Mouse (Mus musculus) gonadal fat pad, adult 2 months (tissue): ENCODE results near the gene Gm10644. TPM values are rescaled to one million over a fixed set of nuclear protein-coding genes. Genes with fewer than 3 reads are reported as not detected.

Experiments
- DNase-seq: peaks from one replicate; pipeline ENCODE4 v3.0.0-alpha.2; 2012; ENCODE audit warnings: low read depth
- polyA plus RNA-seq: library from polyadenylated mRNA; depleted of rRNA; stranded (reverse); fragments of >200 nt; gene quantifications from 2 replicates; pipeline ENCODE4 v1.2.3, GENCODE M21; 2012

The Gm10644 gene
- polyA plus RNA-seq, 1 experiment = 3.2 TPM

- no peak for DNase-seq
Measured at GRCm38 (mm10) chr8:83980845-83981244, 25.8 kb upstream of the Gm10644 start.

GRCm38 (mm10) chr8:83980250-83980649 lies 25.2 kb upstream of the Gm10644 start:
- no peak for DNase-seq

- DNase-seq = no peak
Measured at GRCm38 (mm10) chr8:83978200-83978599, 23.2 kb upstream of the Gm10644 start.

- DNase-seq = no peak
Measured at GRCm38 (mm10) chr8:83977646-83978045, 22.6 kb upstream of the Gm10644 start.

GRCm38 (mm10) chr8:83976779-83977350 lies 21.9 kb upstream of the Gm10644 start:
- no peak for DNase-seq

- no peak for DNase-seq
Measured at GRCm38 (mm10) chr8:83976101-83976630, 21.2 kb upstream of the Gm10644 start.

GRCm38 (mm10) chr8:83974521-83974920 lies 19.5 kb upstream of the Gm10644 start:
- DNase-seq = no peak

GRCm38 (mm10) chr8:83973161-83974031 lies 18.4 kb upstream of the Gm10644 start:
- no peak for DNase-seq

DNA sequence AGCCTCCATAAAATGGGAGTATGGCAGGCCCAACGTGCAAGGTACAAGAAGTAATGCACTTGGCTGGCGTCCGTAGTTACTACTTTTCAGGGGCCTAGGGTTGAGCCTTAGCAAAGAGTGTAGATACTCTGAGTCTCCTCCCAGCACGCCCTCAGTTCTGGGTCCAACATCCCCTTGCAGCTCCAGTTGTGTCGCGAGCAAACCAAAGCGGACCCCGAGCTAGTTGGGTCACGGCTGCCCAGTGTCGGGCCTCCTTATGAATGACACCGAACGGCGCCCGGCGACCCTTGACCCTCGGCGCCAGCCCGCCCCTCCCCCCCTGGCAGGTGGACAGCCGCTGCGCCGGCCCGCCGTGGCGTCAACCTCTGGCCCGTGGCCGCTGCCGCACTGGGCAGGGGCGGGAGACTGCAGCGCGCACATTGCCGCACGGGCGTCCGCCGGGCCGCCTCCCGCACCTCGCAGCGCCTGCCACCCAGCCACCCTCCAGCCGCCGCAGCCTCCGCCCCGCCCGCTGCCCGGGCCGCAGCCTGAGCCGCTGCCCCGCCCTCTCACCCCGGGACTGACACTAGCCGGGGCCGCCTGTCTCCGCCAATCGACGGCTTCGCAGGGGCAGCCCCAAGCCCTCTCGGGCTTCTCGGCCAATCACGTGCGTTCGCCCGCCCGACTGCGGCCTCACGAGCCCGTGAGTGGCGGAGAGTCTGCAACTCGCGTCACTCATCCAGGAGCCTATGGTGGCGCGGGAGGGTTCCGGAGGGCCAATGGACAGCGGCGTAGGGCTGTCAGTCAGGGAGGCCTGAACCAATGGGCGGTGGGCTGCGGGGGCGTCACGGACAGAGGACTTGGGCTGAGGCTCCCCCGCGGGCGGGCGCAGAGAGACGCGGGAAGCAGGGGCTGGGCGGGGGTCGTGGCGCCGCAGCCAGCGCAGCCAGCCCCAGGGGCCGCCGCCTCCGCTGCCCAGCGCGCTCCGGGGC lies 17.4 kb upstream of the Gm10644 start, which contains the start of gene Prkaca:
Gene Prkaca, plus strand, starts transcription at position 844 of the 971 bp plus-strand sequence.
- peak; percentile 91 for DNase-seq

GRCm38 (mm10) chr8:83971661-83972060 lies 16.7 kb upstream of the Gm10644 start:
- DNase-seq = no peak

GRCm38 (mm10) chr8:83971121-83971520 lies 16.1 kb upstream of the Gm10644 start:
- DNase-seq = no peak

GRCm38 (mm10) chr8:83967701-83968100 lies 12.7 kb upstream of the Gm10644 start:
- no peak for DNase-seq

DNA sequence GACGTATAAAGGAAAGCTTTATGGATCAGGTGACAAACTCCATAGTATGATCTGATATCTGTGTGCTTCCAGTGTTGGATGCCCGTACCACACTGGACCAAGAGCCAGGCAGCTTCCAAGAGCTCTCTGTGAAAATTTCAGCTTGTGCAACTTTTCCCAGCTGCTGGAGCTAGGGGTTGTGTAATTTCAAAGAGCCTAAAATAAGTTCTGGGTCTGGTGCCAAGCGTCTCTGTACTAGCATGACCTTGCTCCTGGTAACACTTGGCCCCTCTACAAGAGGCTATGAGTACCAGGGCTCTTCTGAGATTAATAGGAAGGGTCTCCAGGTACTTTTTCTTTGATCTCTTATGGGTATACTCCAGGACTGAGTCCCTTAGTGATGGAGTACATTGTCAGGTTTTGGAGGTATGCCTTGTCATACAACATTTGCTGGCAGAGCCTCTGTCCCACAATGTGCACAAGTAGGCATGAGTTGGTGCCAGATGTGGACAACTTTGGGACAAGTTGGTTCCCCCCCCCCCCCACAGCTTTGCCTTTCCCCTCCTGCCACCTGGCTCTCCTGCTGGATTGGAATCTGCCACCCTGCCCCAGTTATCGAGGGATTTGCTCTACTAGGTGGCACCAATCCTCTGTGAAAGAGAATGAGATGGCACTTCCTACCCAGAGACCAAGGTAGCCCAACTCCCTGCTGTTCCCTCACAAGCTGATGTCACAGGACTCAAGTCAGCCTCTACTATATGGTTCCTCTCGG lies 9.2 kb upstream of the Gm10644 start:
- peak; percentile 61 for DNase-seq

DNA sequence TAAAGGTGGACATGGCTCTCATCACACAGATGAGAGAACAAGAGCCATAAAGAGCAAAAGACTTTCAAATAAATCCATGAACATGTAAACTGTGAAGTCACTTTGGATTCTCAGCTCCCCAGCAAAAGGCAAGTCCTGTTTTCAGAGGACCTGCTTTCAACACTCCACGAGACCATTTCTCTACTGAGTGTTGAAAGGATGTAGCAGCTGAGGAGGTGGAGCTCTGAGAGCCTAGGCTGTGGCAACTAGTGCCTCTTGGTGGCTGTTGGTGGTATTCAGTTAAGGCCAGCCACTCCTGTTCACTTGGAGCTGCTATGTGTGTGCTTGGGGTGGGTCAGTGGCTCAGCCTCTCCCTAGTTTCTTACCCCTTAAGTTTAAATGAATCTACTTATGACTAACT lies 1.8 kb upstream of the Gm10644 start:
- DNase-seq = no peak

GRCm38 (mm10) chr8:83955958-83956218 lies 883 bp upstream of the Gm10644 start:
- no peak for DNase-seq

- DNase-seq = no peak
Measured at GRCm38 (mm10) chr8:83954749-83955105, 278 bp downstream of the Gm10644 start.

- no peak for DNase-seq
Measured at GRCm38 (mm10) chr8:83945540-83945939, 9.5 kb downstream of the Gm10644 start.

GRCm38 (mm10) chr8:83942446-83942845 lies 12.6 kb downstream of the Gm10644 start:
- no peak for DNase-seq

DNA sequence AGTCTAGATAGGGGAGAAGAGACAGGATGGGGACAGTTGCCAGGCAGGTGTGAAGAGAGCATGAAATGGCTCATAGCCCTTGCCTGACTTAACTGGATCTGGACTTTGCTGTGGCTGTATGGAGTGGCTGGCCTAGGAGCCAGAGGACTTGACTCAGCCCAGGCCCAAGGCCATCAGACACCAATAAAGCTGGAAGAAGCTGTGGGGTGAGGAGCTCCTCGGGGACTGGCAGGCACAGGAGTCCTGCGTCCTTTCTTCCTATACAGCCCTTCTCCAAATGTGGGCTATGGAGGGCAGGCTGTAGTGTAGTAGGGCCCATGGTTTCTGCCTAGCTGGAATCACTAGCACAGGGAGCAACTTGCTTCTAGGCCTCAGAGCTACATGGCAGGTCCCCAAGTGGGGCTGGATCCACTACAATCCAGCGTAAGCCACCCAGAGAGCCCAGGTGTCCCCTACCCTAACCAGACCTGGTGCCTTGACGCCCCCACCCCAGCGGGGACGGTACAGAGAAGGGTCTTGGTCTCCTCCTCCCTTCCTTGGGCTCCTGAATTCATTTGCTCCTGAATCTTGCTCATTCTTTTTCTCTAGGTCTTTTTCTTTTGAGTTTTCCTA lies 13.8 kb downstream of the Gm10644 start:
- no peak for DNase-seq

DNA sequence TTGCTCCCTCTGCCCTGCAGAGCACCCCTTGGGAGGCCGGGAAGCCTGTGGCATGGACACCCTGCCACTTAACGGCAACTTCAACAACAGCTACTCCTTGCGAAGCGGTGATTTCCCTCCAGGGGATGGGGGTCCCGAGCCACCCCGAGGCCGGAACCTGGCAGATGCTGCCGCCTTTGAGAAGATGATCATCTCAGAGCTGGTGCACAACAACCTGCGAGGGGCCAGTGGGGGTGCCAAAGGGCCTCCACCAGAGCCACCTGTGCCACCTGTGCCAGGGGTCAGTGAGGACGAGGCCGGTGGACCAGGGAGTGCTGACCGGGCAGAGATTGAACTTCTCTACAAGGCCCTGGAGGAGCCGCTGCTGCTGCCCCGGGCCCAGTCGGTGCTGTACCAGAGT lies 16.7 kb downstream of the Gm10644 start:
- DNase-seq = no peak

DNA sequence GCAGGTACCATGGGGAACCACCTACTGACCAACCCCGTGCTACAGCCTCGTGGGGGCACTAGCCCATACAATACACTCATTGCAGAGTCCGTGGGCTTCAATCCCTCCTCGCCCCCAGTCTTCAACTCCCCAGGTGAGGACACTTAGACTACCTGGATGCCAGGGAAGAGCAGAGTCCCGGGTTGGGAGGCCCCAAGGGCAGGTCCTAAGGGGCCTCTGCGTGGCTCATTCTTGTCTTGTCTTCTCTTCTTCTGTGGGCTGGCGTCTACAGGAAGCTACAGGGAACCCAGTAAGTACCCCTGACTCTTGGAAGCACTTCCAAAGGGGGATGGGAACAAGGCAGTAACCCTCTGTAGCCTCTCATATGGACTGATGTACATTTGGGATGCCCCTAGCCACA lies 17.4 kb downstream of the Gm10644 start:
- DNase-seq = no peak
